Mouse (Mus musculus) left cerebral cortex, adult 11 months (tissue): ENCODE measurements around the gene Cep112.
"Not testable (repeated sequence)": the region's sequence is repeated elsewhere in the genome, so short reads cannot be mapped to it uniquely, and the experiment has no call there.

Source experiments
- DNase-seq: peaks from one replicate; pipeline ENCODE4 v3.0.0; 2022; ENCODE audit warnings: low spot score

Cep112 gene

GRCm38 (mm10) chr11:108799695-108800094, 374.7 kb downstream of the Cep112 start:
- DNase-seq, result no peak

- no peak for DNase-seq
Measured at GRCm38 (mm10) chr11:108804030-108804429, 379.0 kb downstream of the Cep112 start.

GRCm38 (mm10) chr11:108805947-108806346, 381.0 kb downstream of the Cep112 start:
- no peak for DNase-seq

GRCm38 (mm10) chr11:108809626-108810025, 384.6 kb downstream of the Cep112 start:
- no peak for DNase-seq

GRCm38 (mm10) chr11:108821771-108822170, 396.8 kb downstream of the Cep112 start:
- DNase-seq, result no peak

- no peak for DNase-seq
Measured at GRCm38 (mm10) chr11:108822257-108822656, 397.3 kb downstream of the Cep112 start.

- no peak for DNase-seq
Measured at GRCm38 (mm10) chr11:108827321-108827720, 402.3 kb downstream of the Cep112 start.

GRCm38 (mm10) chr11:108828374-108829025, 403.5 kb downstream of the Cep112 start:
- DNase-seq, result no peak

DNA sequence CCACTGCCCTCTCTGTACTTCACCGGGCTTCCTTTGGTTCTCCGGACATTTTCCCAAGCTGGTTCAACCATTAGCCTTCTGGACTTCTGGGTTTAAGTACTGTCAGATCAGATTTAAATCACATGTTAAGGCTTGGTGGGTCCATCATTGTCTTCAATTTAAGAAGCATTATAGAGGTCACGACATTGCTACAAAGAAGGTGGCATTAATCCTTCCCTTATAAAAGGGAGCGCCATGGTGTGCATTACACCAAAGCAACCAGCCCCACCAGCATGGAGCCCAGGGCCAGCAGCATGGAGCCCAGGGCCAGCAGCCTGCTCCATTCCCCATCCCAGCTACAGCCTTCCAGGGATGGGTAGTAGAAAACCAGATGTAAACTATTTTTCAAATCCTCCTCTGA, 411.7 kb downstream of the Cep112 start:
- DNase-seq, result no peak

DNA sequence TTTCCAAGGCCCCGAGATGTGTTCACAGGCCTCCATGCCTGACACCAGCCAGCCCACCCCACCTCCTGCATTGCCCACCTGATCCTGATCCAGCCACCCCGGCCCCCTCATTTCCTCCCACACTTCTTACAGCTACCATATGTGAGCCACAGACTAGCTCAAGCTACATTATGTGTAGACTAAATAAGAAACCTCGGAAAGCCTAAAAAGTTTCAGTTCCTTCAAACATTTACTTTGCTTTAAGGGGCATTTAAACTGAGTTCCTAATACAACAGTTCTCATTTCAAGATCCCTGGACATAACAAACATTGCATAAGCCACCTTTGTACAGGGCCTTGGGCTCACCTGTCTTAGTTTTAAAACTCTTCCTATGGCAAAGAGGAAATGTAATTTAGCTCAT, 415.2 kb downstream of the Cep112 start:
- no peak for DNase-seq

DNA sequence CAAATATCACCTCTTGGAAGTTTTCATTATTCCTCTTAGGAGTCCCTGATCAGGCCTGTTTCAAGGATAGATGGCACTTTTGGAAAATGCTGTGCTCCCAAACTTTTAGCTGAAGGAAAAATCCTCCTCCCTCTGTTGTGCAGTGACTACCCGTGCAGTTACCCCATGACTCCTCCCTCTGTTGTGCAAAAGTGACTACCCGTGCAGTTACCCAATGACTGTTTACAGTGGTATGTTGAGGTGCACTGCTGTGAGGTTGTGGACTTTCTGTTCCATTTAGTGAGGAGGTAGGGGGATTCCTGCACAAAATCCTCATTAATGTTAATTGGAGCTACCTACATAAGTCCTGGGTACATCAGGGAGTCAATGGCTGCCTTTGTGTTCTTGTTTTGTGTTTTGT, 417.8 kb downstream of the Cep112 start:
- no peak for DNase-seq

GRCm38 (mm10) chr11:108845971-108846370, 421.0 kb downstream of the Cep112 start:
- no peak for DNase-seq

DNA sequence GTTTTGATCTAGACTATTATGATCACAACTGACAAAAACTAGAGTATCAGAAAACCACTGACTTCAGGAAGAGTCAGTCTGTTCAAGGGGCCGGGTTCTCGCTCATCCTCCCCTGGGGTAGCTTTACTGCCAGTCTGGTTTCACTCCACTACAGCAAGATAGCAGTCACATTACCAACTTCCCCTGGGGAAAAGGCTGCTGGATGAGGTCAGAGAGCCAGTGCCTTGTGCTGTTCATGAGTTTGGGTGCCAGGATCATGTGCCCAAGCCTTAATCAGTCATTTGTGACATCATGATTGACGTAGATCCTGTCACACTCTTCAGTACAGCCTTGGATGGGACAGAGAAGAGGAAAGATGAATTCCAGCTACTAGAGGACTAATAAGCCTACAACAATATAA, 421.5 kb downstream of the Cep112 start:
- no peak for DNase-seq

DNA sequence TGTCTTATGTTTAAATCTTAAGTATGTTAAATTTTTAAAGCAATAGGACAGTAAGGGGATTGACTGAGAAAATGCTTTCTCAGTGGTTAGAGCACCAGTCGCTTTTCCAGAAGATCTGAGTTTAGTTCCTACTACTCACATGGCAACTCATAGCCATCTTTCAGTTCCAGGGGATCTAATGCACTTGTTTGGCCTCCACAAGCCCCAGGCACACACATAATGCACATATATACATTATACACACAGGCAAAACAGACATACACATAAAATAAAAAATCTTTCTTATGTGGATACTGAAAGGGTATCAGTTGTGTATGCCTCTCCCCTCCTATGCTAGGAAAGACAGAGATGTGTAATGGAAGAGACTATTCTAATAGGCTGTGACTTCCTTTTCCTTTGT, 426.8 kb downstream of the Cep112 start:
- DNase-seq, result no peak

GRCm38 (mm10) chr11:108857254-108857653, 432.3 kb downstream of the Cep112 start:
- no peak for DNase-seq

GRCm38 (mm10) chr11:108857678-108858338, 432.8 kb downstream of the Cep112 start:
- DNase-seq, result peak; percentile 47

DNA sequence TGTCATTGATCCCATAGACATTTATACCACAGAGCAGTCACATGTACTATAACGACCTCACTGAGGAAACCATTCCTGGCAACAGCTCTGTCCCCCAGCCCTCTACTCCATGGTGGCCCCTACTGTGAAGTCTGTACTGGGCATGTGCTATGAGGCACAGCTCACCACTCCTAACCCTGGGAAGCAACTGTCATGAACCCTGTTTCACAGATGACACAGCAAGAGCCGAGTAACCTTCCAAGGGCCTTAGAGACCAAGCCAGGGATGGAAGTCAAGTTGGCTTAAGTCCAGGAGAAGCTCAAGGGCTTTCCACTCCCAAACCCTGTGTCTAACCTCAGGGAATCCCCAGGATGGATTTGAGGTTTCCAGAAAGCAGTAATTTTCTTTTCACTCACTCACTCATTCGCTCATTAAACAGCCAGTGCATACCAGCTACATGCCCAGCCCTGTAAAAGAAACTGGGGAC, 433.4 kb downstream of the Cep112 start:
- DNase-seq, result no peak

GRCm38 (mm10) chr11:108858846-108859245, 433.9 kb downstream of the Cep112 start:
- DNase-seq, result no peak

- no peak for DNase-seq
Measured at GRCm38 (mm10) chr11:108862360-108862759, 437.4 kb downstream of the Cep112 start.

GRCm38 (mm10) chr11:108865746-108866145, 440.8 kb downstream of the Cep112 start:
- DNase-seq, result no peak

GRCm38 (mm10) chr11:108867538-108867937, 442.5 kb downstream of the Cep112 start:
- DNase-seq, result no peak

GRCm38 (mm10) chr11:108871284-108871683, 446.3 kb downstream of the Cep112 start:
- not testable (repeated sequence) for DNase-seq

DNA sequence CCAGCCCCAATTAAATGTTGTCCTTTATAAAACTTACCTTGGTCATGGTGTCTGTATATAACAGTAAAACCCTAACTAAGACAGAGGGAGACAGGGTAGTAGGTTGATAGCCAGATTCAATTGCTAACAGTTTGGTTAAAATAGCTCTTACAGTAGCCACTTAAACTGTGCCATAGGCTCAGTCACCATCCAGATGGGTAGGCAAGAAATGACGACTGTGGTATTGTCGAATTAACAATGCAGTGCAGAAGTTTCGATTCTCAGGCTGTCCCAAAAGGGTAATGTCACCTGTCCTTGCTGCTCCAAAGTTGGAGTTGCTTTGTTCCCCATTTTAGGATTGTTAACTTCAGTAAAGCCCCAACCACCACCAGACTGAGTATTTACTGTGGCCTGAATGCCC, 446.8 kb downstream of the Cep112 start:
- DNase-seq, result no peak
